Mouse (Mus musculus) T-helper 1 cell (primary cell): ENCODE data around the gene Notch4.

Experiments
- in situ Hi-C: fragments of 300-600 bp; cut with MboI, MseI; formaldehyde crosslinking; loops from one replicate; pipeline ENCODE4 v1.15.1; 2025; ENCODE audit warnings: high pct_unique_total_duplicates

The Notch4 gene

DNA sequence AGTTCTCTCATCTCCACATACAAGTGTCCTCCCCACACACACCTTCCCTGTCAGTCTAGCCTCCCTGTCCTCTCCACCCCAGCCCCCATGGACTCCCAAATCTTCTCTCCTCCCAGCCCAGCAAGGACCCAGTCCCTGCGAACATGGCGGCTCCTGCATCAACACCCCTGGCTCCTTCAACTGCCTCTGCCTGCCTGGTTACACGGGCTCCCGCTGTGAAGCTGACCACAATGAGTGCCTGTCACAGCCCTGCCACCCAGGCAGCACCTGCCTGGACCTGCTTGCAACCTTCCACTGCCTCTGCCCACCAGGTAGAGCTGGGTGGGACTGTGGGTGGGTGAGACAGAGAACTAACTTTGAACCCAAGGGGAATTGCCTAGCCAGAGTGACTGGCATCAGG is 5.9 kb downstream of the Notch4 start:
- in situ Hi-C loops, result loop anchor here (5.0 kb wide), 2 partner anchors 47 to 242 kb away; partner anchors contain the start of gene Egfl8

DNA sequence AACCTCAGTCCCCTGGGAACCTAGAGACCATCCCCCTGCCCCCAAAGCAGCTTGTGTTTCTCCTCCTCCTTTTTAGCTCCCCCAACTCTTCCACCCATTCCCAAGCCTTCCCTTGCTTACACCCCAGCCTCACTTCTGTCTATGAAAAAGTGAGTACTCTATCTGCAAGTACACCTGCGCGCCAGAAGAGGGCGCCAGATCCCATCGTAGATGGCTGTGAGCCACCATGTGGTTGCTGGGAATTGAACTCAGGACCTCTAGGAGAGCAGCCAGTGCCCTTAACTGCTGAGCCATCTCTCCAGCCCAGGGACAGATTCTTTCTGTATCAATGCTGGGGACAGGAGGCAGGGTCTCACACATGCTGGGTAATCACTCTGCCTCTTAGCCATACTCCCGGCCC is 7.8 kb downstream of the Notch4 start:
- in situ Hi-C loops, result no loop called here

DNA sequence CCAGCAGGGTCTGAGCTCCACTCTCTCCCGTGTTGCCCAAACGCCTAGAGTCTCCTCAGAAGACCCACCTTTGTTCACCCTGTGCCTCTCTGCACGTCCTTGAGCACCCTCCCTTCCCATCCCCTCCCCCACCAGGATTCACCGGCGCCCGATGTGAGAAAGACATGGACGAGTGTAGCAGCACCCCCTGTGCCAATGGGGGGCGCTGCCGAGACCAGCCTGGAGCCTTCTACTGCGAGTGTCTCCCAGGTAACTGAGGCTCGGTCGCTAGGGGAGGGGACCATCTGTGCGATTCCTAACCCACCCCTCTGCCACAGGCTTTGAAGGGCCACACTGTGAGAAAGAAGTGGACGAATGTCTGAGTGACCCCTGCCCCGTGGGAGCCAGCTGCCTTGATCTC is 8.3 kb downstream of the Notch4 start:
- in situ Hi-C loops, result no loop called here

DNA sequence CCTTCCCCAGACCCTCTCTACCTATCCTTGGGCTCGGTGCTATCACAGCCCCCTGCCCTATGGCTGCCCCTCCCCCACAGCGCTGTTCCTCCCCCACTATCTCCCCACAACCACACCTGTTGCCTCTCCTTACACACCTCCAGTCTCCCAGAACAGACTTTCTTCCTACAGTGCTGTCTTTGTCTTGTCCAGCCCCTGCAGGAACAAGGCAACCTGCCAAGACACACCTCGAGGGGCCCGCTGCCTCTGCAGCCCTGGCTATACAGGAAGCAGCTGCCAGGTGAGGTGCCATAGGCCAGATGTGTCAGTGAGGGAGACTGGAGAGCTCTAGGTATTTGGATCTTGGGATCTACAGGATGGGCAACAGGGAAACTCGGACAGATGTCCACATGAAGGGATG is 12.5 kb downstream of the Notch4 start:
- in situ Hi-C loops, result no loop called here

DNA sequence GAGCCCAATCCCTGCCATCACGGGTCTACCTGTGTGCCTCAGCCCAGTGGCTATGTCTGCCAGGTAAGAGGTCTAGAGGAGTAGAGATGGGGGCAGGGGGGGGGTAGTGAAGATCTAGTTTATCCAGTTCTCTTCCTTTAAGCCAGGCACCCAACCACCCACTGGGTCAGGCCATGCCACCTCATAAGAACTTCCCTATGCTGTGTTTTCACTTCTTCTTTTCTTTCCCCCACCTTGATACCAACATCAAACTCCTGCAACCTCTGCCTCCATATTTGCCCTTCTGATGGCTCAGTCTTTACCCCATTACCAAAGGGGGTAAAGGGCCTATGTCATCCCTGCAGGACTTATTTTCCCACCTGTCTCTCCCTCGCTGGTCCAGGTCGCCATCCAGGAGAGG is 14.0 kb downstream of the Notch4 start:
- in situ Hi-C loops, result no loop called here

DNA sequence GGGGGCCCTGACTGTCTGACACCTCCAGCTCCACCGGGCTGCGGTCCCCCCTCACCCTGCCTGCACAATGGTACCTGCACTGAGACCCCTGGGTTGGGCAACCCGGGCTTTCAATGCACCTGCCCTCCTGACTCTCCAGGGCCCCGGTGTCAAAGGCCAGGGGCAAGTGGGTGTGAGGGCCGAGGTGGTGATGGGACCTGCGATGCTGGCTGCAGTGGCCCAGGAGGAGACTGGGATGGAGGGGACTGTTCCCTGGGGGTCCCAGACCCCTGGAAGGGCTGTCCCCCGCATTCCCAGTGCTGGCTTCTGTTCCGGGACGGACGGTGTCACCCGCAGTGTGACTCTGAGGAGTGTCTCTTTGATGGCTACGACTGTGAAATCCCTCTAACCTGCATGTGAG is 18.5 kb downstream of the Notch4 start:
- in situ Hi-C loops, result no loop called here

DNA sequence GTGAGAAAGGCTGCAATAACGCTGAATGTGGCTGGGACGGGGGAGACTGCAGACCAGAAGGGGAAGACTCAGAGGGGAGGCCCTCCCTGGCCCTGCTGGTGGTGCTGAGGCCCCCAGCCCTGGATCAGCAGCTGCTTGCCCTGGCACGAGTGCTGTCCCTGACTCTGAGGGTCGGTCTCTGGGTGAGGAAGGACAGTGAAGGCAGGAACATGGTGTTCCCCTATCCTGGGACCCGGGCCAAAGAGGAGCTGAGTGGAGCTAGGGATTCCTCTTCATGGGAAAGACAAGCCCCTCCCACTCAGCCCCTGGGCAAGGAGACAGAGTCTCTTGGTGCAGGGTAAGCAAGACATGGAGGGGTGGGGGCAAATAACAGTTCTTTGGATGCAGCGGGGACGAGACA is 19.3 kb downstream of the Notch4 start:
- in situ Hi-C loops, result no loop called here

DNA sequence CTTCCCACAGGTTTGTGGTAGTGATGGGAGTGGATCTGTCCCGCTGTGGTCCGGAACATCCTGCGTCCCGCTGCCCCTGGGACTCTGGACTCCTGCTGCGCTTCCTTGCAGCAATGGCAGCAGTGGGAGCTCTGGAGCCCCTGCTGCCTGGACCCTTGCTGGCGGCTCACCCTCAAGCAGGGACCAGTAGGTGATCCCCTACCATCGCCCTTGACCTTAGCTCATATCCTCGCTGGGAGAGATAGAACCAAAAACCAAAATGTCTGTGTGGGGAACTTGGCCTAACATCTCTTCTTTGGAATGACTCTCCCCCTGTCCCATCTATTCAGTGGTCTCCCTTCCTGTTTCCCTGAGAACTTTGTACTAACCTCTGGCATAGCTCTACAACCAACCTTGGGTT is 19.8 kb downstream of the Notch4 start:
- in situ Hi-C loops, result no loop called here

DNA sequence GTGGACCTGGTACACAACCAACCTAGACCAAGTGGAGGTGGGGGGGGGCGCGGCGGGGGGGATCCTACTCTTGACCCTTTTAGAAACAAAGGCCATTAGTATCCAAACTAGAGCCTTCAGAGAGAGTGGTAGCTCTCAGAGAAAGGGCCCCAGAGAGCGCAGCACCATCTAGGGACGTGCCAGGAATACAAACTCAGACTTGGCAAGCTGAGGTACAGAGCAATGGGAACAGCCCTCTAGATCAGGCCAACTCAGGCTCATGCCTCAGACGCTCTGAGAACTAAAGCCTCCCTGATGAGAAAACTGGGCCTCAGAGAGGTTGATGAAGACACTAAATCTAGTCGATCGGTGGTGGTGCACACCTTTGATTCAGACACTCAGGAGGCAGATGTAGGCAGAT is 21.1 kb downstream of the Notch4 start:
- in situ Hi-C loops, result no loop called here

DNA sequence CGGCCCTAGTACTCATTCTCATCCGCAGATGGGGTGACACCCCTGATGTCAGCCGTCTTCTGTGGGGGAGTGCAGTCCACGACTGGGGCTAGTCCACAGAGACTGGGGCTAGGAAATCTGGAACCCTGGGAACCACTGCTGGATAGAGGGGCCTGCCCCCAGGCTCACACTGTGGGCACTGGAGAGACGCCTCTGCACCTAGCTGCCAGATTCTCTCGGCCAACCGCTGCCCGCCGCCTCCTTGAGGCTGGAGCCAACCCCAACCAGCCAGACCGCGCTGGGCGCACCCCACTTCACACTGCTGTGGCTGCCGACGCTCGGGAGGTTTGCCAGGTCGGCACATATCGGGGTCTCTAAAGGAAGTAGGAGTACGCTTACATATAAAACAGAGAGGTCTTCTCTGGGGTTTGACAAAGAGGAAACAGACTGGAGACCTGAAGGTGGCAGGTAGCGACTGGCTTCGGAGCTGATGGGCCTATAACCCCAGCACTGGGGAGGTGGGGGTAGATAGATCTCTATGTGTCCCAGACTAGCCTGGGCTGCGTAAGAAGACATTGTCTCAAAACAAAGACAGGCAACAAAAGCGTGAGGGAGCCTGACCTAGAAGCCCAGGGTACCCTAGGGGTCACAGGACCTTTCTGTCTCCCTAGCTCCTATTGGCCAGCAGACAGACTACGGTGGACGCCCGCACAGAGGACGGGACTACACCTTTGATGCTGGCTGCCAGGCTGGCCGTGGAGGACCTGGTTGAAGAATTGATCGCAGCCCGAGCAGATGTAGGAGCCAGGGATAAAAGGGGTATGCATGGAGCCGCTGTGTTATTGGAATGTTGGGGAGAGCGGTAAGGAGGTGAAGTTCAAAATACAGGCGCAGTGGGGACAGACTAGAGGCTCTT is 22.1 kb downstream of the Notch4 start:
- in situ Hi-C loops, result no loop called here

DNA sequence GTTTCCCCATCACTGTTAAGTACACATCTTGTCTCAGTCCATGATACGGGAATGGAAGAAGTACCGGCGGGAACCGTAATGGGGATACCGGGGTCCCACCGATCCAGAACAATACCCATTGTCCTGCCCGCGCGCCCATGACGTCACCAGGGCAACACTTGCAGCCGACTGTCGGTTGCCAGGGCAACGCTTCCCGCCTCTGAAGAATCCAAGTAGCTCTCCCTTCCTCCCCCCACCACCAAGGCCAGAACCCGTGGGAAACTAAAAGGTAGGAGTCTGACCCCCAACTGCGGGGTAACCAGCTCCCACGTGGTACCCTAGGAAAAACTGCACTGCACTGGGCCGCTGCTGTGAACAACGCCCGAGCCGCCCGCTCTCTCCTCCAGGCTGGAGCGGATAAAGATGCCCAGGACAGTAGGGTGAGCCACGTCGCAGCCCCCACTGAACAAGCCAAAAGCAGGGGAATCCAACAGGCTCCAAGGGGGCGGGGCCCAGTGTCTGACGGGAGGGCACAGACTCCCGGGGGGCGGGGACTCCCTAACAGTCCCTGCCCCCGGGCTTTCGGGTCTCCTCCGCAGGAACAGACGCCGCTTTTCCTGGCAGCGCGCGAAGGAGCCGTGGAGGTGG is 22.8 kb downstream of the Notch4 start:
- in situ Hi-C loops, result no loop called here

DNA sequence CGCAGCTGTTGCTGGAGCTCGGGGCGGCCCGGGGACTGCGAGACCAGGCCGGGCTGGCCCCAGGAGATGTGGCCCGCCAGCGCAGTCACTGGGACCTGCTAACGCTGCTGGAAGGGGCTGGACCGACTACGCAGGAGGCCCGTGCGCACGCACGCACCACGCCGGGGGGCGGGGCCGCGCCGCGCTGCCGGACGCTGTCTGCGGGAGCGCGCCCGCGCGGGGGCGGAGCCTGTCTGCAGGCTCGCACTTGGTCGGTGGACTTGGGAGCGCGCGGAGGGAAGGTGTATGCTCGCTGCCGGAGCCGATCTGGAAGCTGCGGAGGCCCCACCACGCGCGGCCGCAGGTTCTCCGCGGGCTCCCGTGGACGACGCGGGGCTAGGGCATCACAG is 23.3 kb downstream of the Notch4 start:
- in situ Hi-C loops, result no loop called here

DNA sequence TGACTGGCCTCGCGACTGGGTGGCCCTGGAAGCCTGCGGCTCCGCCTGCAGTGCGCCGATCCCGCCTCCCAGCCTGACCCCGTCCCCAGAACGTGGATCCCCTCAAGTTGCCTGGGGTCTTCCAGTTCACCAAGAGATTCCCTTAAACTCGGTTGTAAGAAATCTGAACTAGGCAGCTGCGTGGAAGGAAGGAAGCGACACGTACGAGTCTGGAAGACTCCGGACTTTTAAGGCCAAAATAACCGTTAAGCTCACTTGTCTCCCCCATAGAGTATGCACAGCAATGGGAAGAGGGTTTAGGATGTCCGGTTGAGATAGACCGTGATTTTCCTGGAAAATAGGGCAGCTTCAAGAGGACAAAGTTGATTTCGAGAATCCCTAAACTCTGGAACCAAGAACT is 23.7 kb downstream of the Notch4 start:
- in situ Hi-C loops, result no loop called here

DNA sequence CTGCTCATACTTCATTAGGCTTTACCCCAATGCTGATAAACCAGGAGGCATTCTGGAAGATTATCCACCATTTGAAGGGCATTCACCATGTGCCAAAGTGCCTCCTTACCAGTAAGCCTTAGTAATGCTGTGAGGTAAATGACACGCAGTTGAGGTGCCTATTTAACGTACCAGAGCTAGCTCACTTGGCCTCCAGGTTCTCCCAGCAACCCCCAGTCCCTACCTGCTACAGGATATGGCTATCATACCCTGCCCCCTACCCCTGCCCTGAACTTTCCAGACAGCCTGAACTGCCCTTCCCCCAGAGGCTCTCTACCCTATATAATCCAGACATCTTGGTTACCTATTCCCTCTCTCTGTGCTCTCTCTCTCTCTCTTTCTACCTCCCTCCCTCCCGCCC is 24.7 kb downstream of the Notch4 start:
- in situ Hi-C loops, result no loop called here

DNA sequence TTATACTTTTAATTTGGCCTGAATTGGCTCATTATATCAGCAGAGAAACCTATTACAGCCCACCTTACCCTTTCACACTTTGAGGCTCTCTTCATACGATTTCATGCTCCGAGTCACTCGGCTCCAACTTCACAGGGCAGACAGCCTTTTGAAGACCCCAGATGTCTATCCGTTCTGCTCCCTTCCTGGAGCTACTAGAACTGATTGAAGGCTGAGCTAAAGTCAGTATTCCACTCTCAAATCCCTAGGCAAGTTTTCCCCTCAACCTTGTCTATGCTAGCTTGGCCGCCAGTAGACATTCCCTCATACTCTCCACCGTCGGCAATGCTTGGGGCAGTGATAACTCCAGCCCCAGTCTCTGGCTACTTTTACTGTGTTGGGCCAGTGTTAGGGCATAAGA is 25.1 kb downstream of the Notch4 start:
- in situ Hi-C loops, result no loop called here

DNA sequence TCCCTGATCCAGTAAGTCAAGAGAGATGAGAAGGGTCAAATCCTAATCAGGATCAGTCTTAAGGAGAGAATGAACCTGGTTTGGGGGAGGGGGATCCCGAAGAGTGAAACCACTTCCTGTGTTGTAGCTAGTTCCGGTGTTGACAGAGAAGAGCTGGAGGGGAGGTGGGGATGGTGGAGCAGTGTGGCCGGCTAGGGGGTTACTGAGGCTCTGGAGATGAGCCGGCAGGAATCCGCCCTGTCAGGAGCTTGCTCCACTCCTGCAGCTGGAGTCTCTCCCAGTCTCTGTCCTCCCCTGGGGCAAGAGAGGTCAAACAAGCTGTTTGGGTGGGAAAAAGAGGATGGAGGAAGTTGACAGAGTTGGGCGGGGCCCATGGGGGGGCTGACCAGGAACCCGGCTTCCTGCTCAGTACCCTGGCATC is 25.6 kb downstream of the Notch4 start, which contains the start of gene Gpsm3:
Gpsm3 (plus strand) TSS at position 126 of the 421 bp plus-strand sequence.
- in situ Hi-C loops, result no loop called here

DNA sequence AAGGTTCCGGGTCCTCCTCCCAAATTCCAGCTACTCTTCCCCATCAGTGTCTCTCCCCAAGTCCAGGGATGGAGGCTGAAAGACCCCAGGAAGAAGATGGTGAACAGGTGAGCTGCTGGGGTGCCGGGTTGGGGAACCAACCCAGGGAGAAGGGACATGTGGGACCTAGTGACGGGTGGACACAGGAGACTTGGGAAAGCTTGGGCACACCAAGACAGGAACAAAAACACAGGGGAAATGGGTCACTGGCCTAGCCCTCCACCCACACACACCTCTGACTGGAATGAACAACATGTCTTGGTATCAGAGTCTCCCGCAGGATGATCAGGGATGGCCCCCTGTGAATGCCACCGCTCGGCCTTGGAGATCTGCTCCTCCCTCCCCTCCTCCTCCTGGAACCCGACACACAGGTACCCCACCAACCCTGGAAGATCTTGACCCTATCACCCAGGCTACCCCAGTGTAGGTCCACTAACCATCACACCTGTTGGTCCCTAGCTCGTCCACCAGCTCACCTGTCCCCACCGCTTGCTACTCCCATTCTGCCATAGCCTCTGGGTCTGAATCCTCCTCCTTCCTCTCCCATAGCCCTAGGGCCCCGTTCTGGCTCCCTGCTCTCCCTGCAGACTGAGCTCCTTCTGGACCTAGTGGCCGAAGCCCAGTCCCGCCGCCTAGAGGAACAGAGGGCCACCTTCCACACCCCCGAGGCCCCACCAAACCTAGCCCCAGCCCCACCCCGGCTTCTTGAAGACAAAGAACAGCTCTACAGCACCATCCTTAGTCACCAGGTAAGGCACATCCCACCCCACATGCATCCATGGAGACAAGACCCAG is 26.3 kb downstream of the Notch4 start:
- in situ Hi-C loops, result no loop called here

DNA sequence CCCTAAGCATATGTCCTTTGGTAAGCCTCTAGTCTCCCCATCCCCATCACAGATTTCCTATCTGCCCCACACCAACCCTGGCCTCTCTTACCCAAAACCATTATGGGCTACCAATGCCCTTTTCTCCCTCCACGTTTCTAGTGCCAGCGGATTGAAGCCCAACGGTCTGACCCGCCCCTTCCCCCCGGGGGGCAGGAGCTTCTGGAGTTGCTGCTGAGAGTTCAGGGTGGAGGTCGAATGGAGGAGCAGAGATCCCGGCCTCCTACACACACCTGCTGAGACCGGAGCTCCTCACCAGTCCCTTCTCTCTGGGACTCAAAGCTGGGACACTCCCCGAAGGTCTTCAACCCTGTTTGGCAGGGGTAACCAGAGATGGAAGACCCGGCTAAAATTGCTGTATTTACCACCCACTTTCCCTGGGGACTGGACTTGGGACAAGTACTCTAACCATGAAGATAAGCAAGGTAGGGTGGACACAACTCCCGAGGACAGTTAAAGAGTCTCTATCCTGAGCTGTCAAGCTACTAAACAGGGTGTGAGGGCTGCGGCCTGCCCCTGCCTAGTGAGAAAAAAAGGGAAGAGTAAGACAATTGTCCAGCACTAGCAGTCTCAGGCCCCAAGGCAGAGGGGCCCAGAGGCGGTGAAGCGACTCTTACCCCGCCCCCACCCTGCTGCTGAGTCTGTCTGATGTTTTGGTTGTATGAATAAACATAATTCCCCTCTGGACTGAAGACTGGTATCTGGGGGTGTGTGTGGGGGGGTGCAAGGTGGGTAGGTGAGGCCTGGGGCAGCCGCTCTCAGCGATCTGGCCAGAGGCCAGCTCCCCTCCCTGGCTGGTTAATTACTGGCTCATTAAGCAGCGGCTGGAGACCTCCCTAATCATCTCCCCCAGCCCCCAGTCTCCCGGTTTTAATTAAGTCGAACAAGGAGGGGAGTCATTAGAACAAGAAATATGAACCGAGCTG is 27.2 kb downstream of the Notch4 start, which contains the start of gene Pbx2:
Pbx2 (plus strand) TSS at position 238 of the 965 bp plus-strand sequence.
- in situ Hi-C loops, result no loop called here

DNA sequence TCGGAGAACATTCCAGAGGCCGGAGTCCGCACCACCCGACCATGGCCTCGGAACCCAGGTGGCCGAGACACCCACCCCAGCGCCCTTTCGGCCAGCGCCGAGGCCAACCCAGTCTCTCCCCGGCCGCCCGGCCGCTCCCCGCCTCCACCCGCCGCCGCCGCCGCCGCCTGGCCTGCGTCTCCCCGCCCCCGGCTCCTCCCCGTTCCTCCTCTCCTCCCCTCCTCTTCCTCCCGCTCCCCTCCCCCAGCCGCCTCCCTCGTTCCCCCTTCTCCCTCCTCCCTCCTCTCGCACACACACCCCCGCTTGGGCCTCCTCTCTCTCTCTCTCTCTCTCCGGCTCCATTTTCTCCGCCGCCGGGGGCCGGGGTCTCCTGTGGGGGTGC is 27.9 kb downstream of the Notch4 start:
- in situ Hi-C loops, result no loop called here

DNA sequence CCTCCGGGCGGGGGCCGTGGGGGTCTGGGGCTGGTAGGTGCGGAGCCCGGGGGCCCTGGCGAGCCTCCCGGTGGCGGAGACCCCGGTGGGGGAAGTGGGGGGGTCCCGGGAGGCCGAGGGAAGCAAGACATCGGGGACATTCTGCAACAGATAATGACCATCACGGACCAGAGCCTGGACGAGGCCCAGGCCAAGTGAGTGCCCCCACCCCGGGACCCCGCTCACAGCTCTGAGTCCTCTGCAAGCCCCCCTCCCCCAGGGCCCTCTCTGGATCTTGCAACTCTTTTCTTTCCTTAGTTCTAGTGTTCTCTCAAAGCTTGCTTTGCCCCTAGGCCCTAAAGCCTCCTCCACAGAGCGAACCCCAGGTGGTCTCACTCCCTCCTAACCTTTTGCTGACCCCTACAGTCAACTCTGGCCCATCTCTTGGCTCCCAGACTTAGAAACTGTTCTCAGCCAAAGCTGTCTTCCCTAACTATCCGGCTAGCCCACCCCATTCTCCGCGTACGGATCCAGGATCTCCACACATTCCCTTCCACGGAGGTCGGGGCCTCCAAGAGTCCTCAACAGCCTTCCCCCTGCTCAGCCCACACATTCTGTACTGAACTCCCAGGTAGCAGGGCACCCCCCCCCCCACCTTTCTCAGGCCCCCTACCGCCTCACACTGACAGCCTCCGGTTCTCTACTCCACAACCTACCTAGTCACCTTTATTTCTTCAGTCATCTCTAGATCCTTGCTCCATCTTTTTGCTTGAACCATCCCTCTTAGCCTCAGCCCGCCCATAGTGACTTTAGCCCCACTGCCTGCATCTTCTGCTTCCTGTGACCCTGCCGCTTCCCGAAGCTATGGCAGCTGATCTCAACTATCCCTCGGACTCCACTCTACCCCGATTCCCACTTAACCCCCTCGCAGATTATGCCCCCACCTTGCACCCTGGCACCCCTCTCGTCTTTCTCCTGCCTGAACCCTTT is 28.8 kb downstream of the Notch4 start:
- in situ Hi-C loops, result no loop called here
